Mouse (Mus musculus): ENCODE measurements around the gene Ywhag.

Gene Ywhag

DNA sequence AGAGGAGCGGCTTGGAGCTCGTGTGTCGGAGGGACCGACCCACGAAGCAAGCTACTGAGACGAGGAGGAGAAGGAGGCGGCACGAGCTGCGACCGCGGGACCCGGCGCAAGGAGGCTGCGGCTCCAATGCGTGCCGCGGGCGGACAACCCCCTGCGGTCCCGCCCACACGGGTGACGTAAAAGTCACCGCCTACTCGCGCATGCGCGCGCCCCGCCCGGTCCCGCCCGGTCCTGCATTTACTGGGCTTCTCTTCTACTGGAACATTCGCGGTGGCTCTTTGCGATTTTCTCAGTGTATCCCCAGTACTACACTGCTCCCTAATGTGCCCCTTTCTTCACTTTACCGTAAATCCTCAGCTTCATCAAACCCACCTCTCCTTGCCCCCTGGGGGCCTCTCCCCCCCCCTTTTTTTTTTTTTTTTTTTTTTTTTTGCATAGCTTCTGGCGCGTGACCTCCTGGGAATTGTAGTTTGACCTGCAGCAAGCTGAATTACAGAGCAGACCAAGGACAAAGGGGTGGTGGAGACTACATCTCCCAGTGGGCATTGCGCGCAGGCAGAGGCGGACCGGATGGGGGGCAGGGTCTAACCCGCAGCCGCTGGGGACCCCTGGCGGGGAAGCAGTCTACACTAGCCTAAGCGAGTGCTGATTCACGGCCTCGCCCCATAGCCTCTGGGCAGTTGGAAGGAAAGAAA, at the start of gene Ywhag:
Gene Ywhag, minus strand, starts transcription at position 136 of the 695 bp plus-strand sequence.
- DNase-seq (ENCODE audit: low spot score in 2 of 2), result peak; percentile 98 to 99

- peak in 1 of 2 experiments; percentile 28 for DNase-seq (ENCODE audit: low spot score in 2 of 2)
These were observed 48.0 kb upstream of the Ywhag start for GRCm38 (mm10) chr5:135982398-135982797.

- DNase-seq (ENCODE audit: low spot score in 2 of 2), result no peak
These were observed 45.5 kb upstream of the Ywhag start, which contains the start of gene Zp3 for GRCm38 (mm10) chr5:135979904-135980303. TSS of gene Zp3 (plus strand) at chr5:135980099.

- DNase-seq (ENCODE audit: low spot score in 2 of 2), result no peak
These were observed 45.0 kb upstream of the Ywhag start for GRCm38 (mm10) chr5:135979381-135979780.

DNA sequence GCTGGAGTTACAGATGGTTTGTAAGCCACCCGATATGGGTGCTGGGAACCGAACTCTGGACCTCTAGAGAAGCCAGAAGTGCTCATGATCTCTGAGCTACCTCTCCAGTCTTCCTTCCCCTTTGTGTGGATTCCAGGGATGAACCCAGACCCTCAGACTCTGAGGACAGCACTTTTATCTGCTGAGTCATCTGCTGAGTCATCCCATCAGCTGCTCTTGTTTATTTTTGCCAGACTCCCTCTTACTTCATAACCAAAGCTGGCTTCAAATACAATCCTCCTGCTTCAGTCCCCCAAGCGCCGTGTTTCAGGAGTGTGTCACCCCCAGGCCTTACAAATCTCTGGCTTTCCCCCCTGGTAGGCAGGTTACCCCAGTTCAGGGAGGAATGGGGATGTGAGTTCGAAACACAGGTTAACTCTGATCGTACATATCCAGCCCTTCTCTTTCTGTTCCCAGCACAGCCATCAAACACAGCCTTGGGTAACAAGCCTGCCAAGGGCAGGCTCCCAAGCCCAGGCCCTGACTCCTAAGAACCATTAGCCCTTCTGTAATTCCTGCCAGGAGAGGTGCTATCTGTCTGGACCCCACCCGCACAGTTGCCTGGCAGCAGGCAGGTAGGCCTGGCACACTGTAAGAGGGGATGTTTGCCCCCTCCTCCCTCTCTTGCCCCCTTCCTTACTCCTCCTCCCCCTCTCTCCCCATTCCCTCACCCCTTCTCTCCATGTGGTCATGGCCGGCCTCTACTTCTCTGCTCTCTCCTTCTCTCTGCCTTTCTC, 41.7 kb upstream of the Ywhag start:
- DNase-seq (ENCODE audit: low spot score in 2 of 2), result no peak

GRCm38 (mm10) chr5:135974365-135974764, 39.9 kb upstream of the Ywhag start, which contains the start of gene Ssc4d:
TSS of gene Ssc4d (minus strand) at chr5:135974531.
- DNase-seq (ENCODE audit: low spot score in 2 of 2), result no peak

- DNase-seq (ENCODE audit: low spot score in 2 of 2), result no peak
These were observed 37.5 kb upstream of the Ywhag start for GRCm38 (mm10) chr5:135971876-135972275.

- DNase-seq (ENCODE audit: low spot score in 2 of 2), result no peak
These were observed 35.8 kb upstream of the Ywhag start for GRCm38 (mm10) chr5:135970247-135970646.

DNA sequence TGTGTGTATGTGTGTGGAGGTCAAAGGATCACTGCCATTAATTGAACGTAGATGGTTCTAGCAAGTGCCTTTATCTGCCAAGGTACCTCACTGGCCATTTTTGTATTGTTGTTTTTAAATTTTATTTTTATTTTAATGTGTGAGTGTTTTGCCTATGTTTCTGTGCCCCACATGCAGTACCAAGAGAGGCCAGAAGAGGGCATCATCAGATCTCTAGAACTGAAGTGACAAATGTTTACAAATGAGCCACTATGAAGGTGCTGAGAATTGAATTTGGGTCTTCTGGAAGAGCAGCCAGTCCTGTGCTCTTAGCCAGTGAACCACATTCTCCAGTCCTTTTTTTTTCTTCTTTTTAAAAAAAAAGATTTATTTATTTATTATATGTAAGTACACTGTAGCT, 34.4 kb upstream of the Ywhag start:
- peak; percentile 48 to 75 for DNase-seq (ENCODE audit: low spot score in 2 of 2)

DNA sequence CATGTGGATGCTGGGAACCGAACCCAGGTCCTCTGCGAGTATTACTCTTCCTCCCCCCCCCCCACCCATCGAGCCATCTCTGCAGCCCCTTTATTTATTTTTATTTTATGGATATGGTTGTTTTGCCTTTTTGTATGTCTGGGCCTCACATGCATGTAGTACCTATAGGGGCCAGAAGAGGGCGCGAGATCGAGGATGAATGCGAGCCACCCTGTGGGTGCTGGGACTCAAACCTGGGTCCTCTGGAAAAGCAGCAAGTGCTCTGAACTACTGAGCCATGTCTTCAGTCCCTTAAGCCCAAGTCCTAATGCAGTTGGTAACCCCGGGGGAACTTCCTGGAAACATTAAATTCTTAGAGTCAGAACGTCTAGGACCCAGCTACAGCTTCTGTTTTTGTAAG, 32.5 kb upstream of the Ywhag start:
- peak in 1 of 2 experiments; percentile 34 for DNase-seq (ENCODE audit: low spot score in 2 of 2)

DNA sequence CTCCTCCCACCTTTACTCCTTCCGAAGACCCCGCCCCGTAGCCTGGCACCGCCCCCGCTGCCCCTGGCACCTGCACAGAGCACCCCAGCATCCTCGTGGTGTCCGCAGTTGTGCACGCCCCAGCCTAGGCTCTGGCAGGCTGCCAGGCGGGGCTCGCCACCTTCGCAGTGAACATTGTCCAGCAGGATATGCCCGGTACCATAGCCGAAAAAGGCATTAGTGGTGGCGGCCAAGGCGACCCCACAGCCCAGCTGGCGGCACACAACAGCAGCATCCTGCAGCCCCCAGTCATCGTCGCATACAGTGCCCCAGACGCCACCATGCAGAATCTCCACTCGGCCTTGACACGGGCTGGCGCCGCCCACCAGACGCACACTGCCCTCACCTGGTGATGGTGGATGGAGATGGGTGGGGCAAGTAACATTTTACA, 31.1 kb upstream of the Ywhag start:
- DNase-seq (ENCODE audit: low spot score in 2 of 2), result no peak

DNA sequence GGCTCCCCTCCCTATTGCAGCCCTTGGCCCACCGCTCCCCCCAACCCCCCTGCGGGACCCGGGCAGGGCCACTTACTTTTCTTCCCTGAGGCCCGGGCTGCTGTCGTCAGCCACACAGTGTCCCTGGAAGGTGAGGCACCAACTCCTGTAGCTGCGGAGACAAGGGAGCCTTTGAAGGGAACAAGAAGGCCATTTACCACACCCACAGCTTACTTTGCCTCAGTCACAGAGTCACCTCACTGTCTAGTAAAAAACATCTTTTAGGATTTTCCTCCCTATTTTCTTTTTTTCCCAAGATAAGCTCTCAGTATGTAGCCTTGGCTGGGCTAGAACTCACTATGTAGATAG, 28.8 kb upstream of the Ywhag start:
- no peak for DNase-seq (ENCODE audit: low spot score in 2 of 2)

DNA sequence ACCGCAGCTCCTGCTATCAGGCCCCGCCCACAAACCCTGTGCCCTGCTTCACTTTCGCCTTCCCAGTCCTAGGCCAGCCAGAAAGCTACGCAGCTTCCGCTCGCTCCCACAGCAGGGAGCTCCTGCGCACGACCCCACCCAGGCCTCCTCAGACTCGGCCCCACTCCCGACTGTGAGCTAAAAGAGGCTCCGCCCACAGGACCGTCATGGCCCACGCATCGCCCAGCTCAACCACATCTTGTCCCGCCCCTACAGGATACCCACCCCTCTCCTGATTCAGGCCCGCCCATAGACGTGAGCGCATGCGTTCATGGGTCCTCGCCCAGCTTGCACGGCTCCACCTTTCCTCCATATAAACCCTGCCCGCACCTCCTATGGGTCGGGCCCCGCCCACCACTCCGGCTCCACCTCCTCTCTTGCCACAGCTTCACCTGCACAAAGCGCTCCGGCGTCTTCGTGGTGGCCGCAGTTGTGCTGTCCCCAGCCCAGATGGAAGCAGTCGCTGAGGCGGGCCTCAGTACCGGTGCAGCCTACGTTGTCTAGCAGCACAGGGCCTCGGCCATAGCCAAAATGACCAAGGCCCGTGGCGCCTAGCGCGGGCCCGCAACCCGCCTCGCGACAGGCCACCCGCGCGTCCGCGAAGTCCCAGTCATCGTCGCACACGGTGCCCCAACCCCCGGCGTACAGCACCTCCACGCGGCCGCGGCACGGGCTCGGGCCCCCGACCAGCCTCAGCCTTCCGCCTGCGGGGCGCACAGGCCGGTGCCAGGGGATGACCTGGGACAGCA, 28.3 kb upstream of the Ywhag start:
- peak; percentile 97 to 99 for DNase-seq (ENCODE audit: low spot score in 2 of 2)

DNA sequence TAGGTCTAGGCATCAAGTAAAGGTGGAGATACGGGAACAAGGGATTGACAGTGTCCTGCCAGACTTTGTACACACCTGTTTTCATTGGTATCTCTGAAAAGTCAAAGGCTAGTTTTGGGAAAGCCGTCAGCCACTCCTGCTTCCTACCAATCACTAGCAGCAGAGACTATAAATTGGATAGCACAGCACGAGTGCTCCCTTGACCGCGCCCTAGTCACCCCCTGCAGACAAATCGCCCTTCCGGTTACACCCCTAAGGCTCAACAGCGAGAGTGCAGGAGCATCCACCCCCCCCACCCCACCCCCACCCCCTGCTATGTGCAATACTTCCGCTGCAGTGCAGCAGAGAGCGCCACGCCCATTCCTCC, 27.7 kb upstream of the Ywhag start:
- DNase-seq (ENCODE audit: low spot score in 2 of 2), result no peak

DNA sequence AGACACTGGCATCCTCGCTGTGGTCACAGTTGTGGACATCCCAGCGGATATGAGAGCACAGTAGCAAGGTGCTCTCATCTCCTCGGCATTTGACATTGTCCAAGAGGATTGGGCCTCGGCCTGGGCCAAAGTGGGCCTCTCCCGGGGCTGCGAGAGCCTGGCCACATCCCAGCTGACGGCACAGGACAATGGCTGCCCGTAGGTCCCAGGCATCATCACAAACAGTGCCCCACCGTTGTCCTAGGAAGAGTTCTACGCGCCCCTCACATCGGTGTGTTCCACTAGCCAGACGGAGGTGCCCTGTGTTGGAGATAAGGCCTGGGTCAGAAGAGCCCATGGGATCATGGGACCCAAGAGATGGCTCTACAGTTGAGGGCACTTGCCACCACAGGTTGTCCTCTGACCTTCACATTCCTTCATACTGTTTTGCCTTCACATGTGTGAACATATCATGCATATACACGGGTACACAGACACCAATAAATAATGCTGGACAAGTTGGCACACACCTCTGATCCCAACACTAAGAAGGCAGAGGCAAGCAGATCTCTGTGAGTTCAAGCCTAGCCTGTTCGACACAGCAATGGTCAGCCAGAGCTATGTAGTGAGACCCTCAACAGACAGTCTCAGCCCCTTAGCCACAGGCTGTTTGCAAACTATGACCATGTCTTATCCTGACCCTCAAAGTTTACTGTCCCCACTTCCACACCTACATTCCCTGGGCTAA, 26.7 kb upstream of the Ywhag start:
- no peak for DNase-seq (ENCODE audit: low spot score in 2 of 2)

- no peak for DNase-seq (ENCODE audit: low spot score in 2 of 2)
These were observed 25.5 kb upstream of the Ywhag start for GRCm38 (mm10) chr5:135959911-135960310.

- no peak for DNase-seq (ENCODE audit: low spot score in 2 of 2)
These were observed 24.0 kb upstream of the Ywhag start for GRCm38 (mm10) chr5:135958367-135958766.

GRCm38 (mm10) chr5:135957207-135957974, 23.0 kb upstream of the Ywhag start:
- peak; percentile 91 to 96 for DNase-seq (ENCODE audit: low spot score in 2 of 2)

DNA sequence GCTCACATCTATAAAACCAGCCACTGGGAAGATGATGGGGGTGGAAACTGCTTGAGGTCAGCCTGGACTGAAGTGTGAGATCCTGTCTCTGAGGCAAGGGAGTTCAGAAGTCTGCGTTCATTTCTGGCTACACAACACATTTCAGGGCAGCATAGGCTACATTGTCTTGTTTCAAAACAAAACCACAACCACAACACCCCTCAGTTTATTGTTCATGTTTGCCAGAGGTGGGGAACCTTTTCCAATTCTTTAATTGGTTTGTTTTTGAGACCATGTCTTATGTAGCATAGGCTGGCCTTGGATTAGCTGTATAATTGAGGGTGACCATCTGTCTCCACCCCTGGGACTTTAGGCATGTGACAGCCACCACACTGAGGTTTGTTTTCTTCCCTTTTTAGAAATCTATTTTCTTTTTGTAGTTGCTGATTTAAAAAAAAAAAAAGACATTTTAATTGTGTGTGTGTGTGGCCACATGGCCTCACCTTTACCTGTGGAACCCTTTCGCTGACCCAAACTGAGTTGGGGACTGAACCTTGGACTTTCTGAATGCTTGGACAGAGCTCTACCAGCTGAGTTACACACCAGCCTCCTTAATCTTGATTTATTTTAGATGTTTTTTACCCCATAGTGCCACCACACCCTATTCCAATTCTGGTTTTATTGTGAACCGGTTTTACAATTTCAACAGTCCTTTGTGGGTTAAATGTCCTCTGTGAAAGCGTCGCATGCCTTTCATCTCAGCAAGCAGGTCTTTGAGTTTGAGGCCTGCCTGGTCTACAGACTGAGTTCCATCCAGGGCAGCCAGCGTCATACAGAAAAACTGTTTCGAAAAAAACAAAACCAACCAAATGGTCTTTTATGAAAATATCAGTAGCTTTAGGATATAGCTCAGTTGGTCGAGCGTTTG, 22.1 kb upstream of the Ywhag start:
- DNase-seq (ENCODE audit: low spot score in 2 of 2), result no peak

GRCm38 (mm10) chr5:135952830-135953229, 18.4 kb upstream of the Ywhag start:
- DNase-seq (ENCODE audit: low spot score in 2 of 2), result no peak

Data from thymus, postnatal 10 days (tissue).